1 mouse cellular context compared by ENCODE assay signal in genomic region chr19:6057313-6058096, GRCm38 (mm10).
TF ChIP-seq lines count a peak whose summit lies in the region.

Gene Mrpl49, minus strand, starts transcription at chr19:6057785.
Gene Fau, plus strand, starts transcription at chr19:6057844.

TF ChIP-seq in MEL, 35 proteins besides CTCF, POLR2A, EP300 and RAD21 (continued from another document):
- TF ChIP-seq UBTF (IDR thresholded peaks at IDR 0.05; ENCODE audit: borderline replicate concordance, insufficient read depth, low read depth, low read length): peak; percentile 70; the same call in 1 of the 2 replicates
TF ChIP-seq in MEL: peak in this region for 15.
